Mouse (Mus musculus): ENCODE data around the gene Trak1. TPM values are rescaled to one million over a fixed set of nuclear protein-coding genes. Genes with fewer than 3 reads are reported as not detected.

Trak1 gene
- polyA plus RNA-seq, 1 experiment from 2014 or later, result 15.2 TPM

GRCm38 (mm10) chr9:121403699-121404098 is 106.4 kb downstream of the Trak1 start:
- 77% methylated on average over 11 of the region's 11 CpGs for WGBS
- Histone ChIP-seq H3K4me2 (peak overlapping the region; percentile 46), H3K4me3 (replicated peaks) (peak overlapping the region; percentile 12), H3K9me3 (no peaks in the 10 kb centered on the region), H3K9ac (replicated peaks) (no peak overlapping the region), H3K4me1 (replicated peaks) (peaks cover 8% of the 10 kb centered on the region), H3K27ac (no peak overlapping the region), H3K27me3 (no peaks in the 10 kb centered on the region), H3K36me3 (no peaks in the 10 kb centered on the region)
- ATAC-seq (ENCODE audit: insufficient number of reproducible peaks, insufficient read depth, low FRiP score, low TSS enrichment, low read depth), result no peak

- 90% methylated on average over 8 of the region's 8 CpGs for WGBS
- H3K4me3 ChIP-seq (replicated peaks), result no peak overlapping the region
- H3K9ac ChIP-seq (replicated peaks), result no peak overlapping the region
- H3K27ac ChIP-seq, result no peak overlapping the region
- no peaks in the 10 kb centered on the region for H3K9me3 ChIP-seq
- no peak for ATAC-seq (ENCODE audit: insufficient number of reproducible peaks, insufficient read depth, low FRiP score, low TSS enrichment, low read depth)
- H3K4me1 ChIP-seq (replicated peaks), result peaks cover 8% of the 10 kb centered on the region
- no peaks in the 10 kb centered on the region for H3K36me3 ChIP-seq
- H3K27me3 ChIP-seq, result no peaks in the 10 kb centered on the region
- H3K4me2 ChIP-seq, result no peak overlapping the region
Observed at GRCm38 (mm10) chr9:121405088-121405681, 107.9 kb downstream of the Trak1 start.

- ATAC-seq (ENCODE audit: insufficient number of reproducible peaks, insufficient read depth, low FRiP score, low TSS enrichment, low read depth), result no peak
- H3K4me1 ChIP-seq (replicated peaks), result peaks cover 8% of the 10 kb centered on the region
- H3K27ac ChIP-seq, result no peak overlapping the region
- H3K36me3 ChIP-seq, result no peaks in the 10 kb centered on the region
- H3K4me3 ChIP-seq (replicated peaks), result no peak overlapping the region
- no peak overlapping the region for H3K4me2 ChIP-seq
- no peaks in the 10 kb centered on the region for H3K27me3 ChIP-seq
- WGBS, result 94% methylated on average over 4 of the region's 4 CpGs
- H3K9me3 ChIP-seq, result no peaks in the 10 kb centered on the region
- no peak overlapping the region for H3K9ac ChIP-seq (replicated peaks)
Observed at GRCm38 (mm10) chr9:121405792-121406191, 108.5 kb downstream of the Trak1 start.

GRCm38 (mm10) chr9:121414237-121414636 is 116.9 kb downstream of the Trak1 start:
- Histone ChIP-seq H3K9ac (replicated peaks) (no peak overlapping the region), H3K27me3 (no peaks in the 10 kb centered on the region), H3K4me1 (replicated peaks) (no peaks in the 10 kb centered on the region), H3K4me2 (no peak overlapping the region), H3K4me3 (replicated peaks) (no peak overlapping the region), H3K27ac (no peak overlapping the region), H3K9me3 (no peaks in the 10 kb centered on the region), H3K36me3 (no peaks in the 10 kb centered on the region)
- 94% methylated on average over 12 of the region's 12 CpGs for WGBS
- no peak for ATAC-seq (ENCODE audit: insufficient number of reproducible peaks, insufficient read depth, low FRiP score, low TSS enrichment, low read depth)

GRCm38 (mm10) chr9:121415626-121416241 is 118.4 kb downstream of the Trak1 start:
- no peak for ATAC-seq (ENCODE audit: insufficient number of reproducible peaks, insufficient read depth, low FRiP score, low TSS enrichment, low read depth)
- H3K4me2 ChIP-seq, result no peak overlapping the region
- H3K27ac ChIP-seq, result no peak overlapping the region
- no peak overlapping the region for H3K9ac ChIP-seq (replicated peaks)
- no peaks in the 10 kb centered on the region for H3K27me3 ChIP-seq
- H3K9me3 ChIP-seq, result no peaks in the 10 kb centered on the region
- no peak overlapping the region for H3K4me3 ChIP-seq (replicated peaks)
- 83% methylated on average over 19 of the region's 19 CpGs for WGBS
- H3K4me1 ChIP-seq (replicated peaks), result no peaks in the 10 kb centered on the region
- H3K36me3 ChIP-seq, result no peaks in the 10 kb centered on the region

- Histone ChIP-seq H3K36me3 (no peaks in the 10 kb centered on the region), H3K27ac (no peak overlapping the region), H3K4me2 (no peak overlapping the region), H3K9ac (replicated peaks) (no peak overlapping the region), H3K9me3 (no peaks in the 10 kb centered on the region), H3K27me3 (no peaks in the 10 kb centered on the region), H3K4me3 (replicated peaks) (no peak overlapping the region), H3K4me1 (replicated peaks) (no peaks in the 10 kb centered on the region)
- ATAC-seq (ENCODE audit: insufficient number of reproducible peaks, insufficient read depth, low FRiP score, low TSS enrichment, low read depth), result no peak
- WGBS, result 88% methylated on average over 5 of the region's 5 CpGs
Observed at GRCm38 (mm10) chr9:121416460-121416859, 119.2 kb downstream of the Trak1 start.

GRCm38 (mm10) chr9:121416872-121417637 is 119.8 kb downstream of the Trak1 start:
- H3K4me2 ChIP-seq, result no peak overlapping the region
- WGBS, result 77% methylated on average over 7 of the region's 7 CpGs

GRCm38 (mm10) chr9:121419011-121419410 is 121.7 kb downstream of the Trak1 start:
- H3K4me1 ChIP-seq (replicated peaks), result no peaks in the 10 kb centered on the region
- no peak for ATAC-seq (ENCODE audit: insufficient number of reproducible peaks, insufficient read depth, low FRiP score, low TSS enrichment, low read depth)
- no peak overlapping the region for H3K4me3 ChIP-seq (replicated peaks)
- H3K9me3 ChIP-seq, result no peaks in the 10 kb centered on the region
- no peaks in the 10 kb centered on the region for H3K27me3 ChIP-seq
- H3K27ac ChIP-seq, result no peak overlapping the region
- WGBS, result 87% methylated on average over 3 of the region's 3 CpGs
- H3K4me2 ChIP-seq, result no peak overlapping the region
- H3K36me3 ChIP-seq, result no peaks in the 10 kb centered on the region
- H3K9ac ChIP-seq (replicated peaks), result no peak overlapping the region

More at GRCm38 (mm10) chr9:121416872-121417637, 119.8 kb downstream of the Trak1 start:
- ATAC-seq (ENCODE audit: insufficient number of reproducible peaks, insufficient read depth, low FRiP score, low TSS enrichment, low read depth), result no peak
- no peaks in the 10 kb centered on the region for H3K4me1 ChIP-seq (replicated peaks)
- H3K9ac ChIP-seq (replicated peaks), result no peak overlapping the region
- no peaks in the 10 kb centered on the region for H3K36me3 ChIP-seq
- no peaks in the 10 kb centered on the region for H3K27me3 ChIP-seq
- 0 out of 2 replicates have a peak overlapping the region, but pooled peaks have one; percentile 13 for H3K27ac ChIP-seq
- H3K9me3 ChIP-seq, result no peaks in the 10 kb centered on the region
- H3K4me3 ChIP-seq (replicated peaks), result no peak overlapping the region

- Histone ChIP-seq H3K36me3 (no peaks in the 10 kb centered on the region), H3K4me2 (no peak overlapping the region), H3K4me3 (replicated peaks) (no peak overlapping the region), H3K9me3 (no peaks in the 10 kb centered on the region), H3K9ac (replicated peaks) (no peak overlapping the region), H3K27ac (no peak overlapping the region), H3K4me1 (replicated peaks) (no peaks in the 10 kb centered on the region), H3K27me3 (no peaks in the 10 kb centered on the region)
- 81% methylated on average over 7 of the region's 7 CpGs for WGBS
- ATAC-seq (ENCODE audit: insufficient number of reproducible peaks, insufficient read depth, low FRiP score, low TSS enrichment, low read depth), result no peak
Observed at GRCm38 (mm10) chr9:121419573-121419972, 122.3 kb downstream of the Trak1 start.

GRCm38 (mm10) chr9:121420817-121421216 is 123.5 kb downstream of the Trak1 start:
- no peaks in the 10 kb centered on the region for H3K36me3 ChIP-seq
- 88% methylated on average over 6 of the region's 6 CpGs for WGBS

GRCm38 (mm10) chr9:121422402-121422801 is 125.1 kb downstream of the Trak1 start:
- no peak overlapping the region for H3K4me3 ChIP-seq (replicated peaks)
- no peaks in the 10 kb centered on the region for H3K27me3 ChIP-seq
- 83% methylated on average over 5 of the region's 5 CpGs for WGBS
- H3K9me3 ChIP-seq, result no peaks in the 10 kb centered on the region
- no peak overlapping the region for H3K4me2 ChIP-seq
- no peaks in the 10 kb centered on the region for H3K36me3 ChIP-seq
- H3K4me1 ChIP-seq (replicated peaks), result no peaks in the 10 kb centered on the region
- no peak for ATAC-seq (ENCODE audit: insufficient number of reproducible peaks, insufficient read depth, low FRiP score, low TSS enrichment, low read depth)
- H3K27ac ChIP-seq, result no peak overlapping the region
- H3K9ac ChIP-seq (replicated peaks), result no peak overlapping the region

More at GRCm38 (mm10) chr9:121420817-121421216, 123.5 kb downstream of the Trak1 start:
- no peak overlapping the region for H3K9ac ChIP-seq (replicated peaks)
- H3K4me2 ChIP-seq, result no peak overlapping the region
- H3K4me3 ChIP-seq (replicated peaks), result no peak overlapping the region
- no peaks in the 10 kb centered on the region for H3K4me1 ChIP-seq (replicated peaks)
- no peaks in the 10 kb centered on the region for H3K27me3 ChIP-seq
- H3K27ac ChIP-seq, result no peak overlapping the region
- no peak for ATAC-seq (ENCODE audit: insufficient number of reproducible peaks, insufficient read depth, low FRiP score, low TSS enrichment, low read depth)
- H3K9me3 ChIP-seq, result no peaks in the 10 kb centered on the region

Measured in limb, embryonic 12.5 days (tissue).